Mouse (Mus musculus) liver, embryonic 16.5 days (tissue): Measurements from ENCODE around the gene Bloc1s4. TPM values are rescaled to one million over a fixed set of nuclear protein-coding genes. Genes with fewer than 3 reads are reported as not detected.

ENCODE experiments used
- ATAC-seq: fragments of 200-750 bp; cut with Nextera tagmentation; 2 replicates; pipeline ENCODE4 v1.8.0; 2017; ENCODE audit warnings: low read depth, mild to moderate bottlenecking, moderate number of reproducible peaks, moderate library complexity
- H3K27ac ChIP-seq: fragments of 300-500 bp; sonication (generic); 2 replicates; pipeline ENCODE4 v1.5.1; 2014; ENCODE audit warnings: mild to moderate bottlenecking, low read length
- H3K27me3 ChIP-seq: fragments of 300-500 bp; sonication (generic); 2 replicates; pipeline ENCODE4 v1.6.1; 2014; ENCODE audit warnings: low read depth, low read length, mixed read lengths; ENCODE audit not compliant: control insufficient read depth, insufficient read depth
- H3K36me3 ChIP-seq: fragments of 300-500 bp; sonication (generic); 2 replicates; pipeline ENCODE4 v1.6.1; 2014; ENCODE audit warnings: mild to moderate bottlenecking; ENCODE audit not compliant: control insufficient read depth, insufficient read depth
- H3K4me1 ChIP-seq: fragments of 300-500 bp; sonication (generic); 2 replicates; pipeline ENCODE4 v1.6.1; 2014; ENCODE audit warnings: low read depth, low read length, mixed read lengths; ENCODE audit not compliant: control insufficient read depth
- H3K4me2 ChIP-seq: fragments of 300-500 bp; sonication (generic); 2 replicates; pipeline ENCODE4 v1.6.1; 2014; ENCODE audit warnings: low read depth, low read length, mixed read lengths
- H3K4me3 ChIP-seq: fragments of 300-500 bp; sonication (generic); 2 replicates; pipeline ENCODE4 v1.5.1; 2014; ENCODE audit warnings: low read depth, mild to moderate bottlenecking, low read length
- H3K9ac ChIP-seq: fragments of 300-500 bp; sonication (generic); 2 replicates; pipeline ENCODE4 v1.6.1; 2014; ENCODE audit warnings: low read depth, low read length
- H3K9me3 ChIP-seq: fragments of 300-500 bp; sonication (generic); replicated peaks from 2 replicates; pipeline ENCODE4 v1.6.1; 2016; ENCODE audit warnings: low read length; ENCODE audit not compliant: control insufficient read depth
- WGBS: fragments of 180-500 bp; shearing (Covaris S2); extraction: QIAGEN DNeasy Blood & Tissue Kit; methylation state at CpG from one replicate; pipeline ENCODE4 v1.1.7; 2014; ENCODE audit not compliant: insufficient replicate concordance; 5-methylcytosine and 5-hydroxymethylcytosine counted together
- polyA plus RNA-seq: library from polyadenylated mRNA; unstranded; fragments of >200 nt; fragmentation: Nextera tagmentation; extraction: Ambion mirVana; gene quantifications from 2 replicates; pipeline ENCODE4 v1.2.1, GENCODE M21; 2015

Gene Bloc1s4
- polyA plus RNA-seq, 1 experiment from 2014 or later: 11.3 TPM

- Histone ChIP-seq H3K9ac (no peak overlapping the region), H3K4me1 (no peaks in the 10 kb centered on the region), H3K36me3 (no peaks in the 10 kb centered on the region), H3K4me3 (no peak overlapping the region), H3K27ac (no peak overlapping the region), H3K4me2 (no peak overlapping the region), H3K9me3 (no peaks in the 10 kb centered on the region; the same call in 1 of the 2 replicates), H3K27me3 (no peaks in the 10 kb centered on the region)
- WGBS: 42% methylated on average over 9 of the region's 9 CpGs
- no peak for ATAC-seq
Measured at GRCm38 (mm10) chr5:36776021-36776575, 27.6 kb upstream of the Bloc1s4 start.

GRCm38 (mm10) chr5:36775317-36775716, 26.9 kb upstream of the Bloc1s4 start:
- Histone ChIP-seq H3K4me1 (no peaks in the 10 kb centered on the region), H3K9ac (no peak overlapping the region), H3K36me3 (no peaks in the 10 kb centered on the region), H3K27me3 (no peaks in the 10 kb centered on the region), H3K4me2 (no peak overlapping the region), H3K4me3 (no peak overlapping the region), H3K27ac (no peak overlapping the region), H3K9me3 (no peaks in the 10 kb centered on the region; the same call in 1 of the 2 replicates)
- WGBS: 61% methylated on average over 2 of the region's 2 CpGs
- no peak for ATAC-seq

GRCm38 (mm10) chr5:36772586-36772985, 24.1 kb upstream of the Bloc1s4 start:
- Histone ChIP-seq H3K27me3 (no peaks in the 10 kb centered on the region), H3K36me3 (no peaks in the 10 kb centered on the region), H3K9ac (no peak overlapping the region), H3K4me1 (no peaks in the 10 kb centered on the region), H3K4me3 (no peak overlapping the region), H3K4me2 (no peak overlapping the region), H3K27ac (no peak overlapping the region), H3K9me3 (no peaks in the 10 kb centered on the region)
- WGBS: 68% methylated on average over 5 of the region's 5 CpGs
- ATAC-seq: no peak

GRCm38 (mm10) chr5:36769603-36770002, 21.2 kb upstream of the Bloc1s4 start:
- H3K4me3 ChIP-seq: no peak overlapping the region
- H3K36me3 ChIP-seq: no peaks in the 10 kb centered on the region
- 21% methylated on average over 3 of the region's 3 CpGs for WGBS
- no peaks in the 10 kb centered on the region for H3K27me3 ChIP-seq
- H3K9ac ChIP-seq: no peak overlapping the region
- no peaks in the 10 kb centered on the region for H3K9me3 ChIP-seq
- no peak overlapping the region for H3K27ac ChIP-seq
- H3K4me1 ChIP-seq: no peaks in the 10 kb centered on the region
- no peak overlapping the region for H3K4me2 ChIP-seq
- no peak for ATAC-seq

- Histone ChIP-seq H3K4me3 (no peak overlapping the region), H3K36me3 (no peaks in the 10 kb centered on the region), H3K4me2 (no peak overlapping the region), H3K27me3 (no peaks in the 10 kb centered on the region), H3K9ac (no peak overlapping the region), H3K27ac (no peak overlapping the region), H3K4me1 (no peaks in the 10 kb centered on the region), H3K9me3 (no peaks in the 10 kb centered on the region)
- 18% methylated on average over 10 of the region's 10 CpGs for WGBS
- ATAC-seq: no peak
Measured at GRCm38 (mm10) chr5:36766958-36767703, 18.7 kb upstream of the Bloc1s4 start.

- 64% methylated on average over 4 of the region's 4 CpGs for WGBS
- no peaks in the 10 kb centered on the region for H3K27me3 ChIP-seq
- no peak overlapping the region for H3K27ac ChIP-seq
- no peaks in the 10 kb centered on the region for H3K4me1 ChIP-seq
- no peaks in the 10 kb centered on the region for H3K9me3 ChIP-seq
- no peak overlapping the region for H3K9ac ChIP-seq
- no peak overlapping the region for H3K4me2 ChIP-seq
- ATAC-seq: no peak
- no peak overlapping the region for H3K4me3 ChIP-seq
- no peaks in the 10 kb centered on the region for H3K36me3 ChIP-seq
Measured at GRCm38 (mm10) chr5:36759848-36760247, 11.4 kb upstream of the Bloc1s4 start.

- Histone ChIP-seq H3K27me3 (no peaks in the 10 kb centered on the region), H3K9ac (no peak overlapping the region), H3K27ac (no peak overlapping the region), H3K9me3 (no peaks in the 10 kb centered on the region), H3K4me2 (no peak overlapping the region), H3K4me3 (no peak overlapping the region), H3K4me1 (no peaks in the 10 kb centered on the region), H3K36me3 (no peaks in the 10 kb centered on the region)
- ATAC-seq: no peak
- 69% methylated on average over 5 of the region's 5 CpGs for WGBS
Measured at GRCm38 (mm10) chr5:36757033-36757432, 8.6 kb upstream of the Bloc1s4 start.

GRCm38 (mm10) chr5:36750119-36751078, 1.9 kb upstream of the Bloc1s4 start:
- Histone ChIP-seq H3K36me3 (no peaks in the 10 kb centered on the region), H3K4me3 (no peak overlapping the region), H3K4me2 (no peak overlapping the region), H3K9ac (no peak overlapping the region), H3K27me3 (no peaks in the 10 kb centered on the region), H3K27ac (no peak overlapping the region), H3K9me3 (no peaks in the 10 kb centered on the region), H3K4me1 (peaks cover 19% of the 10 kb centered on the region)
- ATAC-seq: no peak
- 62% methylated on average over 9 of the region's 9 CpGs for WGBS
